Mouse (Mus musculus) bone marrow, adult 2 months (tissue): ENCODE measurements at regions not wholly inside any gene's neighbourhood (a gene's known extent, or its start where the extent isn't known, plus 50 kb on each side); places are given as distances from the start of the nearest gene placed in this dataset.

Experiments used
- H3K27ac ChIP-seq: fragments of 200-500 bp; 2 replicates; pipeline ENCODE4 v1.5.1; 2012; ENCODE audit warnings: low read depth, mild to moderate bottlenecking, control low read depth, inconsistent platforms, low read length; ENCODE audit not compliant: control insufficient read depth, poor library complexity, insufficient read depth
- H3K4me1 ChIP-seq: fragments of 200-500 bp; 2 replicates; pipeline ENCODE4 v1.6.1; 2011; ENCODE audit warnings: low read length; ENCODE audit not compliant: control insufficient read depth, insufficient read depth
- H3K4me3 ChIP-seq: fragments of 200-500 bp; replicated peaks from 2 replicates; pipeline ENCODE3; 2011; ENCODE audit warnings: mild to moderate bottlenecking, low read depth, low read length, control low read depth; ENCODE audit not compliant: control insufficient read depth
- CTCF ChIP-seq: fragments of 200-500 bp; IDR thresholded peaks from 2 replicates; pipeline ENCODE4 v1.5.1; 2011; ENCODE audit warnings: low read length, control low read depth; ENCODE audit not compliant: control insufficient read depth, insufficient read depth
- POLR2A ChIP-seq: fragments of 200-500 bp; IDR thresholded peaks from 2 replicates; pipeline ENCODE4 v1.6.1; 2011; ENCODE audit warnings: low read depth, mild to moderate bottlenecking, control low read depth, low read length, borderline replicate concordance; ENCODE audit not compliant: control insufficient read depth
- WGBS: fragments of 180-500 bp; shearing (Covaris S2); methylation state at CpG from one replicate; pipeline ENCODE4 v1.1.7; 2018; 5-methylcytosine and 5-hydroxymethylcytosine counted together

GRCm38 (mm10) chr4:70742002-70742401 is 207.2 kb upstream of the Megf9 start:
- 88% methylated on average over 1 of the region's 1 CpGs for whole genome bisulfite sequencing
- TF ChIP-seq CTCF = no peak
- TF ChIP-seq POLR2A = no peak
- H3K27ac ChIP-seq = no peak overlapping the region

GRCm38 (mm10) chr4:70741121-70741520 is 206.3 kb upstream of the Megf9 start:
- TF ChIP-seq CTCF (no peak), POLR2A (no peak)
- 45% methylated on average over 4 of the region's 4 CpGs for WGBS
- Histone ChIP-seq H3K4me1 (no peaks in the 10 kb centered on the region), H3K4me3 (no peak overlapping the region), H3K27ac (no peak overlapping the region)

More at GRCm38 (mm10) chr4:70742002-70742401, 207.2 kb upstream of the Megf9 start:
- Histone ChIP-seq H3K4me3 (no peak overlapping the region), H3K4me1 (no peaks in the 10 kb centered on the region)

- WGBS = 46% methylated on average over 2 of the region's 2 CpGs
These were observed 174.4 kb upstream of the Megf9 start for GRCm38 (mm10) chr4:70709126-70709689.

GRCm38 (mm10) chr4:70705128-70705752 is 170.4 kb upstream of the Megf9 start:
- Histone ChIP-seq H3K4me1 (no peaks in the 10 kb centered on the region), H3K4me3 (no peak overlapping the region), H3K27ac (no peak overlapping the region)
- TF ChIP-seq CTCF (no peak), POLR2A (no peak)
- WGBS = 61% methylated on average over 3 of the region's 3 CpGs

More at GRCm38 (mm10) chr4:70709126-70709689, 174.4 kb upstream of the Megf9 start:
- no peak for TF ChIP-seq CTCF
- no peak for TF ChIP-seq POLR2A
- H3K4me3 ChIP-seq = no peak overlapping the region
- H3K27ac ChIP-seq = no peak overlapping the region
- H3K4me1 ChIP-seq = no peaks in the 10 kb centered on the region

- Histone ChIP-seq H3K4me3 (no peak overlapping the region), H3K27ac (no peak overlapping the region), H3K4me1 (no peaks in the 10 kb centered on the region)
- WGBS = 74% methylated on average over 1 of the region's 1 CpGs
- TF ChIP-seq POLR2A = no peak
These were observed 166.1 kb upstream of the Megf9 start for GRCm38 (mm10) chr4:70700894-70701293.

- H3K4me3 ChIP-seq = no peak overlapping the region
- H3K27ac ChIP-seq = no peak overlapping the region
- no peak for TF ChIP-seq POLR2A
- TF ChIP-seq CTCF = no peak
- no peaks in the 10 kb centered on the region for H3K4me1 ChIP-seq
- WGBS = 75% methylated on average over 1 of the region's 1 CpGs
These were observed 129.4 kb upstream of the Megf9 start for GRCm38 (mm10) chr4:70664181-70664580.

GRCm38 (mm10) chr4:70621431-70621837 is 86.6 kb upstream of the Megf9 start:
- TF ChIP-seq CTCF (no peak), POLR2A (no peak)
- Histone ChIP-seq H3K27ac (no peak overlapping the region), H3K4me3 (no peak overlapping the region), H3K4me1 (no peaks in the 10 kb centered on the region)
- 49% methylated on average over 2 of the region's 2 CpGs for WGBS

- no peak overlapping the region for H3K4me3 ChIP-seq
- TF ChIP-seq CTCF = no peak
- no peak for TF ChIP-seq POLR2A
- no peaks in the 10 kb centered on the region for H3K4me1 ChIP-seq
- no peak overlapping the region for H3K27ac ChIP-seq
- WGBS = 82% methylated on average over 8 of the region's 8 CpGs
These were observed 85.0 kb upstream of the Megf9 start for GRCm38 (mm10) chr4:70619636-70620287.

GRCm38 (mm10) chr4:70615794-70616193 is 81.0 kb upstream of the Megf9 start:
- no peak for TF ChIP-seq CTCF
- no peak for TF ChIP-seq POLR2A
- Histone ChIP-seq H3K4me3 (no peak overlapping the region), H3K4me1 (no peaks in the 10 kb centered on the region), H3K27ac (no peak overlapping the region)
- 67% methylated on average over 4 of the region's 4 CpGs for WGBS
